Mouse (Mus musculus): ENCODE measurements around the gene Actl11. TPM values are rescaled to one million over a fixed set of nuclear protein-coding genes. Genes with fewer than 3 reads are reported as not detected.

Actl11 gene
- not detected for total RNA-seq (2022)

- no peak for DNase-seq (ENCODE audit: low spot score in 2 of 2)
Observed at GRCm38 (mm10) chr9:107928169-107928568, at the start of gene Actl11. TSS of gene Actl11 (plus strand) at chr9:107928469.

DNA sequence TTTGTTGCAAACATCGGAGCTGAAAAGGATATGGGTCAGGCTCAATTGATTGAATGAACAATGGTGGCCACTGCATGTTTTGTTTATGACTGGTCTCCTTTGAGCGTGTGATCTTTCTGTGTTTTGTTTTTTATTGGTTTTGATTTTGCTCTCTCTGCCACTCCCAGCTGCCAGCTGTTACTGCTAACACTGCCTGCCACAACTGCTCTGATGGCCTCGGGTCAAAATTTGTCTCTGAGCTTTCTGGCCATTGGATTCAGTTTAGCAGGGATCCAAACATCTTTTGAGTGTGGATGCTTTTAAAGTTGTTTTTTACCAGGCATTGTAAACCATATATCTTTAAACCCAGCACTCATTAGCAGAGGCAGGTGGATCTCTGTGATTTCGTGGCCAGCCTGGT, 47.9 kb upstream of the Actl11 start:
- no peak for DNase-seq (ENCODE audit: low spot score in 2 of 2)

- peak; percentile 83 to 91 for DNase-seq (ENCODE audit: low spot score in 2 of 2)
Observed at GRCm38 (mm10) chr9:107887804-107888266, 40.4 kb upstream of the Actl11 start, which contains the start of gene Mon1a. TSS of gene Mon1a (plus strand) at chr9:107888151.

GRCm38 (mm10) chr9:107888267-107888850, 39.9 kb upstream of the Actl11 start:
- DNase-seq (ENCODE audit: low spot score in 2 of 2): no peak

DNA sequence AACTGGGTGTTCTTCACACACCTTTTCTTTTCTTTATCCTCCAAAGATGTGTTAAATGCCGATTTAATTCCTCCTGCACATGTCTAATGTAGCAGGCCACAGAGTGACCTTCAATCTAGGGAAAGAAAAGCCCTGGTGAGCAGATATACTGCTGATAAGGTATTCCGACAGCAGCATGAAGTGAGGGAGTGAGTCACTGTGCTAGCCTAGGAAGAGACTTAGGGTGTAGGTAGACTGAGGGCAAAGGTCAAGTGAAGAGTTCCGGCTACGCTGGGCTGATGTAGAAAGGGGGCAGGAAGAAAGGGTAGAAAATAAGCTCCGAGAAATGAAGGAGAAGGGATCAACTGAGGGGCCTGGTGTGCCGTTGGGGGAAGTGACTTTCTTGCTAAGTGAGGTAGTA, 38.0 kb upstream of the Actl11 start:
- DNase-seq (ENCODE audit: low spot score in 2 of 2): no peak

GRCm38 (mm10) chr9:107891023-107891422, 37.2 kb upstream of the Actl11 start:
- DNase-seq (ENCODE audit: low spot score in 2 of 2): no peak

DNA sequence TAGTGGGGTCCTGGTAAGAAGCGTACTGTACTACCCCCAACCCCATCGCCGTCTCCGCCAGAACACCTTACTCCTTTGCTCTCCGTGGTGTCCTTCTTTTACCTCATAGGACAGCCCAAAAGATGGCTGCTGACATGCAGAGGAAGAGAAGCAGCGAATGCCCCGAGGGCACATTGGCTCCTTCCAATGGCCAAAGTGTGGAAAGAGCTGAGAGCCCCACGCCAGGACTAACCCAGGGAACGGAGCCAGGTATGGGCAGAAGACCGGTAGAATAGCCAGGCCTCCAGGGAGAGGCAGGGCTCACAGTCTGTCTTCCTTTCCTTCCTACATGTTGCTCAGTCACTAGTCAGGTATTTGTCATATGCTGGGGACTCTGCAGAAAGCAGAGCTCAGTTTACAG, 29.7 kb upstream of the Actl11 start:
- DNase-seq (ENCODE audit: low spot score in 2 of 2): no peak

- no peak for DNase-seq (ENCODE audit: low spot score in 2 of 2)
Observed at GRCm38 (mm10) chr9:107899855-107900254, 28.4 kb upstream of the Actl11 start.

- peak in 1 of 2 experiments; percentile 27 for DNase-seq (ENCODE audit: low spot score in 2 of 2)
Observed at GRCm38 (mm10) chr9:107900840-107901626, 27.2 kb upstream of the Actl11 start.

DNA sequence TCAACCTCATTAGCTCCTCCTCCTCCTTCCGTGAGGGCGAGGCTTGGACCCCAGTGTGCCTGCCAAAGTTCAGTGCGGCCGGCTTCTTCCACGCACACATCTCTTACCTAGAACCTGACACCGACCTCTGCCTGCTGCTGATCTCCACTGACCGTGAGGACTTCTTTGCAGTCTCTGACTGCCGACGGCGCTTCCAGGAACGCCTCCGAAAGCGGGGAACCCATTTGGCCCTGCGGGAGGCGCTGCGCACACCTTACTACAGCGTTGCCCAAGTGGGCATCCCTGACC, 26.7 kb upstream of the Actl11 start:
- no peak for DNase-seq (ENCODE audit: low spot score in 2 of 2)

DNA sequence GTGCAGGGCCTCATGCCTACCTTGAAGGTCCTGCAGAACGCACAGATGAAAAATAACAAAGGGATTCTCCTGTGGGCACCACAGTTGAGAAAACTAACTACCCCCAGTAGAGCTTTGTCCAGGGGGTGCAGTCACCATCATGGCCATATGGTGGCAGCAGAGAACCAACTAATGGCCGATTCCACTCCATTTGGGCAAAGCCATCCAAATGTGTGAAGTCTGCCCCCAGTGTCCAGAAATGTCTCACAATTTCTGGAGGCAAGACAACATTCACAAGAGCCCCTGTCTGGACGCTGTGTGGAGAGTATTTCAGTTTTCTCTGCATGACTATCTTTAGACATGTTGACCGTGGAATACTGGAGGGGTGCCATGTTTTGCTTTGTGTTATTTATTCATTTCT, 23.5 kb upstream of the Actl11 start:
- DNase-seq (ENCODE audit: low spot score in 2 of 2): peak; percentile 79

- DNase-seq (ENCODE audit: low spot score in 2 of 2): peak; percentile 73 to 78
Observed at GRCm38 (mm10) chr9:107906252-107906966, 21.9 kb upstream of the Actl11 start, which contains the start of gene Mst1r. TSS of gene Mst1r (plus strand) at chr9:107906873.

GRCm38 (mm10) chr9:107906967-107907800, 21.1 kb upstream of the Actl11 start:
- DNase-seq (ENCODE audit: low spot score in 2 of 2): no peak

DNA sequence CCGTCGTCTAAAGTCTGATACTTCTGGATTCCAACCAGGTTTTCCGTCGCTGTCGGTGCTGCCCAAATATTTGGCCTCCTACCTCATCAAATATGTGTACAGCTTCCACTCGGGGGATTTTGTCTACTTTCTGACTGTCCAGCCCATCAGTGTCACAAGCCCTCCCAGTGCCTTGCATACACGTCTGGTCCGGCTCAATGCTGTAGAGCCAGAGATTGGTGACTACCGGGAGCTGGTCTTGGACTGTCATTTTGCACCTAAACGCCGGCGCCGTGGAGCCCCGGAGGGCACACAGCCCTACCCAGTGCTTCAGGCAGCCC, 20.5 kb upstream of the Actl11 start:
- DNase-seq (ENCODE audit: low spot score in 2 of 2): no peak

GRCm38 (mm10) chr9:107908410-107909158, 19.7 kb upstream of the Actl11 start:
- no peak for DNase-seq (ENCODE audit: low spot score in 2 of 2)

- DNase-seq (ENCODE audit: low spot score in 2 of 2): no peak
Observed at GRCm38 (mm10) chr9:107910025-107910769, 18.1 kb upstream of the Actl11 start.

DNA sequence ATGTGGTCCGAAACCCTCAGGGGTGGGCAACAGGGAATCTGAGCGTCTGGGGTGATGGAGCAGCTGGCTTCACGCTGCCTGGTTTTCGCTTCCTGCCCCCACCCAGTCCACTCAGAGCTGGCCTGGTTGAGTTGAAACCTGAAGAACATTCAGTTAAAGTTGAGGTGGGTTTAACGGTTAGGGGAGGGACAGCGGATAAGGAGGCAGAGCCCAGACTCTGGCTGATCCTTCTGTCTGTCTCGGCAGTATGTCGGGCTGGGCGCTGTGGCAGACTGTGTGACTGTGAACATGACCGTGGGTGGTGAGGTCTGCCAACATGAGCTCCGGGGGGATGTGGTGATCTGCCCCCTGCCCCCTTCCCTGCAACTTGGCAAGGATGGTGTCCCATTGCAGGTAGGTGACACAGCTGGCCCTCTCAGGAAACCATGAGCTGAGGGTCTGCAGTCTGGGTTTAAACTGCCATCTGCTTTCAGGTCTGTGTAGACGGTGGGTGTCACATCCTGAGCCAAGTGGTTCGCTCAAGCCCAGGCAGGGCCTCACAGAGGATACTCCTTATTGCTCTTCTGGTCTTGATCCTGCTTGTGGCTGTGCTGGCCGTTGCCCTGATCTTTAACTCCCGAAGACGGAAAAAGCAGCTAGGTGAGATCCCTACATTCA, 13.4 kb upstream of the Actl11 start:
- no peak for DNase-seq (ENCODE audit: low spot score in 2 of 2)

- no peak for DNase-seq (ENCODE audit: low spot score in 2 of 2)
Observed at GRCm38 (mm10) chr9:107917895-107918608, 10.2 kb upstream of the Actl11 start.

DNA sequence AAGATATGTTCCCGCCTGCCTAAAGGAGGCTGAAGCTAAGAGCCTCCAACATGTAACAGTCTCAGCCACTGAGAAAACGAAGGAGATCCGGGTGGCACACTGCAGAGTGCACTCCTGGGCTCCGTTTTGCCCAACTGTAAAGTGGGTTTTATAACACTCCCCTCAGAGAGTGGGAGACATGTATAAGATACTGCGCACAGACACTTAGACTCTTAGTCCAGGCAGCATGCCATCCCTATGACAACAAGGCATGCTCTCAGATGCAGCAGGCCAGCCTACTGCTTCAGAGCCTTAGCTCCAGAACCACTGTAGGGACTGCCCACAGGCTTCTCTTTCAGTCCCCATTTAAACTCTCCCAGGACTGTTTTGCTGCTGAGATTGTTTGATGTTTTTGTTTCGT, 9.4 kb upstream of the Actl11 start:
- no peak for DNase-seq (ENCODE audit: low spot score in 2 of 2)
